Mouse (Mus musculus) erythroblast, embryonic 14.5 days (primary cell): ENCODE results near the gene Naip5.

Experiments used
- GATA1 ChIP-seq: IDR thresholded peaks from 2 replicates; pipeline ENCODE4 v1.6.1; 2012; ENCODE audit warnings: low read length, inconsistent platforms, mixed read lengths
- TAL1 ChIP-seq: IDR thresholded peaks from 3 replicates; pipeline ENCODE4 v1.6.1; 2012; ENCODE audit warnings: low read length, inconsistent platforms, mixed read lengths

GRCm38 (mm10) chr13:100203319-100203718 is 42.8 kb downstream of the Naip5 start:
- TF ChIP-seq TAL1 (no peak), GATA1 (no peak)
